In the genomic region with DNA sequence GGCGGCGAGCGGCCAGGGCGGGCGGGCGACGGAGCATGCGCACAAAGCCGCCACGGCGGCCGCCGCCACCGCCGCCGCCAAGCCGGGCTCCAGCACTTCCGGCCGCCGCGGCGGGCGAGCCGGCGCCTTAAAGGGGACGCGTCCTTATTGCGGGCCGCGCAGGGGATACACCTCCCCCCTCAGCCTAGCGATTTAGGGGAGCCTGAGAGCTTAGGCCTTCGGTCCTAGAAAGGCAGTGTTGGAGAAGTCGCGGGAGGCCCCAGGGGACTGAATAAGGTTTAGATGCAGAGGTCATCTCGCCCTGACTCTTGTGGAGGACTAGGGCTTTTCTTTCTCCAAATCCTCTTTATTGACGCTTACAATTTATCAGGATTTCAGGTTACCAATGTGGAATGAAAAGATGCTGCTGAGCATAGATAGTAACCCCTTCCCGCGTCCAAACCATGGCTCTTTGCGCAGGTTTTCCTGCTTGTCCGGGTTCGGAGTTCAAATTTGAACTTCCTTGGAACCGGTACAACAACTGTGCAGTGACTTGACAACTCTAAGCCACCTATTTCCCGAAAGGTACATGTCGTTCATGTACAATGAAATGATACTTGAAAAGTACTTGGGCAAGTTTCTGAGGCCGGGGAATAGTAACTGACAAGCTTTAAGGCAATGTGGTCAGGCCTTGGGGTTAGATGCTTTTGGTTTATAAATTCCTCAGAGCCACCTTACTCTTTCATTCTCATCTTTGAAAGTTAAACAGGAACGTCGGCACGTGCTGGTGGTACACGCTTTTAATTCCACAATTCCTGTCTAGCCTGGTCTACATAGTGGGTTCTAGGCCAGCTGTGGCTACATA, we compare ENCODE assay signal across 8 mouse cellular contexts. TPM values are rescaled to one million over a fixed set of nuclear protein-coding genes. Genes with fewer than 3 reads are reported as not detected.
DNase-seq lines count a peak whose midpoint lies in the region; TF ChIP-seq lines count a peak whose summit lies in the region.

Gene Gmeb1 (minus strand): TSS at position 89 of the 844 bp plus-strand sequence.

- H3K79me2 ChIP-seq in MEL (ENCODE audit: control insufficient read depth, insufficient read depth, low read length, poor library complexity): peaks cover 37% of the 10 kb centered on the region

- peaks cover 9 to 16% of the 10 kb centered on the region in 2 experiments; a peak in 3 of 4 replicates for H3K4me1 ChIP-seq in MEL (ENCODE audit: control insufficient read depth in 1 of 2, insufficient read depth in 2 of 2, low read length in 2 of 2)
- H3K4me1 ChIP-seq in hindbrain, embryonic 10.5 days (replicated peaks): peaks cover 26% of the 10 kb centered on the region

- H3K27ac ChIP-seq in MEL (ENCODE audit: control insufficient read depth, low read depth, low read length): peak within 1 kb of the TSS; percentile 87
- H3K27ac ChIP-seq in hindbrain, embryonic 10.5 days: peak within 1 kb of the TSS; percentile 99

- peak within 1 kb of the TSS; percentile 96 to 99 for H3K4me3 ChIP-seq in MEL (ENCODE audit: control insufficient read depth in 1 of 2, insufficient read depth in 1 of 2, low read depth in 2 of 2, low read length in 2 of 2)
- H3K4me3 ChIP-seq in hindbrain, embryonic 10.5 days: peak within 1 kb of the TSS; percentile 96

- no peaks in the 10 kb centered on the region for H3K9me3 ChIP-seq in MEL (replicated peaks; ENCODE audit: insufficient read depth, low read length)
- no peaks in the 10 kb centered on the region for H3K9me3 ChIP-seq in hindbrain, embryonic 10.5 days

- DNase-seq in MEL (ENCODE audit: low read depth, low spot score): peak; percentile 89
- peak; percentile 75 for DNase-seq in cerebellum, adult 8-10 months
- peak in 1 of 2 experiments; percentile 75 for DNase-seq in frontal cortex, adult 2 months (ENCODE audit: extremely low spot score in 1 of 2, low spot score in 1 of 2)
- peak; percentile 84 for DNase-seq in hindbrain, embryonic 10.5 days (ENCODE audit: low spot score)
- peak; percentile 63 to 80 for DNase-seq in layer of hippocampus, postnatal 10 days (ENCODE audit: low spot score in 2 of 2)
- DNase-seq in lung, postnatal 10 days: peak; percentile 82
- DNase-seq in ovary, postnatal 36 days (ENCODE audit: low spot score): peak; percentile 81
- DNase-seq in thymus, postnatal 25 days: peak; percentile 81

- TF ChIP-seq POLR2A in MEL (IDR thresholded peaks at IDR 0.05; ENCODE audit: control insufficient read depth in 1 of 2, insufficient read depth in 1 of 2, low read depth in 1 of 2, low read length in 2 of 2, poor library complexity in 1 of 2): peak in 1 of 2 experiments; percentile 53; a peak in 2 of 4 replicates

- TF ChIP-seq EP300 in MEL (IDR thresholded peaks at IDR 0.05; ENCODE audit: low read depth in 1 of 2, low read length in 2 of 2): 0 out of 4 replicates have a peak, but pooled peaks of 1 of the 2 experiments have one; percentile 8

- peak within 1 kb of the TSS; percentile 88 for H3K9ac ChIP-seq in MEL (ENCODE audit: control insufficient read depth, low read depth, low read length, poor library complexity, severe bottlenecking)

- H3K27me3 ChIP-seq in MEL (ENCODE audit: control insufficient read depth in 1 of 2, insufficient read depth in 2 of 2, low read length in 2 of 2): no peaks in the 10 kb centered on the region
- H3K27me3 ChIP-seq in hindbrain, embryonic 10.5 days (ENCODE audit: insufficient read depth, poor library complexity, severe bottlenecking): no peaks in the 10 kb centered on the region

- no peak for TF ChIP-seq CTCF in MEL (IDR thresholded peaks at IDR 0.05 in 2 of 3, conservative IDR thresholded peaks at IDR 0.05 in 1 of 3; ENCODE audit: control insufficient read depth in 1 of 3, insufficient read depth in 1 of 3, low read depth in 2 of 3, low read length in 3 of 3, poor library complexity in 1 of 3, severe bottlenecking in 1 of 3)

- peaks cover 0 to 19% of the 10 kb centered on the region in 2 experiments; a peak in 2 of 4 replicates for H3K36me3 ChIP-seq in MEL (ENCODE audit: control insufficient read depth in 1 of 2, insufficient read depth in 2 of 2, low read length in 2 of 2)
- peaks cover 5% of the 10 kb centered on the region; the same call in 1 of the 2 replicates for H3K36me3 ChIP-seq in hindbrain, embryonic 10.5 days

- no peak for TF ChIP-seq RAD21 in MEL (IDR thresholded peaks at IDR 0.05; ENCODE audit: low read depth, low read length)

- 19% methylated on average over 37 of the region's 49 CpGs for WGBS in hindbrain, embryonic 10.5 days

TF ChIP-seq in MEL, 35 proteins besides CTCF, POLR2A, EP300 and RAD21:
- no peak for TF ChIP-seq MEF2A (IDR thresholded peaks at IDR 0.05; ENCODE audit: extremely low read depth, insufficient replicate concordance, low read depth, low read length, poor library complexity, severe bottlenecking)
- no peak for TF ChIP-seq CHD1 (IDR thresholded peaks at IDR 0.05; ENCODE audit: low read depth, low read length)
- TF ChIP-seq POLR2AphosphoS2 (IDR thresholded peaks at IDR 0.05; ENCODE audit: low read length): no peak; the same call in 1 of the 2 replicates
- TF ChIP-seq RCOR1 (IDR thresholded peaks at IDR 0.05; ENCODE audit: low read depth, low read length): no peak
- TF ChIP-seq ZMIZ1 (IDR thresholded peaks at IDR 0.05; ENCODE audit: low read depth, low read length): no peak
- no peak for TF ChIP-seq SMC3 (IDR thresholded peaks at IDR 0.05; ENCODE audit: low read depth, low read length)
- 0 out of 2 replicates have a peak, but pooled peaks have one; percentile 10 for TF ChIP-seq TCF12 (IDR thresholded peaks at IDR 0.05; ENCODE audit: low read depth, low read length)
- no peak for TF ChIP-seq MYB (IDR thresholded peaks at IDR 0.05; ENCODE audit: low read depth, low read length)
- peak; percentile 36; the same call in 1 of the 2 replicates for TF ChIP-seq TBP (IDR thresholded peaks at IDR 0.05; ENCODE audit: low read depth, low read length)
- TF ChIP-seq CHD2 (IDR thresholded peaks at IDR 0.05; ENCODE audit: low read length): no peak
- TF ChIP-seq USF2 (IDR thresholded peaks at IDR 0.05; ENCODE audit: borderline replicate concordance in 1 of 2, insufficient read depth in 1 of 2, low read depth in 1 of 2, low read length in 2 of 2): no peak
- TF ChIP-seq E2F4 (IDR thresholded peaks at IDR 0.05; ENCODE audit: borderline replicate concordance, low read depth, low read length): no peak
- TF ChIP-seq ZKSCAN1 (IDR thresholded peaks at IDR 0.05; ENCODE audit: low read depth, low read length): no peak
- TF ChIP-seq NRF1 (IDR thresholded peaks at IDR 0.05; ENCODE audit: insufficient read depth, low read depth, low read length, poor library complexity, severe bottlenecking): peak; percentile 44; the same call in 1 of the 2 replicates
- 0 out of 2 replicates have a peak, but pooled peaks have one; percentile 14 for TF ChIP-seq USF1 (IDR thresholded peaks at IDR 0.05; ENCODE audit: low read depth, low read length)
- TF ChIP-seq MAZ (IDR thresholded peaks at IDR 0.05; ENCODE audit: low read depth, low read length): no peak
- no peak for TF ChIP-seq ZC3H11A (IDR thresholded peaks at IDR 0.05; ENCODE audit: low read depth, low read length)
- no peak for TF ChIP-seq GATA1 (IDR thresholded peaks at IDR 0.05; ENCODE audit: low read depth, low read length)
- peak; percentile 79 for TF ChIP-seq MXI1 (IDR thresholded peaks at IDR 0.05; ENCODE audit: low read depth, low read length)
- TF ChIP-seq SIN3A (IDR thresholded peaks at IDR 0.05; ENCODE audit: low read length): peak; percentile 56
- TF ChIP-seq JUND (IDR thresholded peaks at IDR 0.05; ENCODE audit: low read depth, low read length): no peak
- TF ChIP-seq TAL1 (IDR thresholded peaks at IDR 0.05; ENCODE audit: low read length): 0 out of 2 replicates have a peak, but pooled peaks have one; percentile 5
- TF ChIP-seq MAFK (IDR thresholded peaks at IDR 0.05; ENCODE audit: borderline replicate concordance, low read depth, low read length): no peak
- no peak for TF ChIP-seq UBTF (IDR thresholded peaks at IDR 0.05; ENCODE audit: borderline replicate concordance, insufficient read depth, low read depth, low read length)
- TF ChIP-seq ELF1 (IDR thresholded peaks at IDR 0.05; ENCODE audit: low read depth, low read length): peak; percentile 70
- peak; percentile 87; the same call in 1 of the 2 replicates for TF ChIP-seq BHLHE40 (IDR thresholded peaks at IDR 0.05; ENCODE audit: borderline replicate concordance, low read depth, low read length)
- TF ChIP-seq MYC (IDR thresholded peaks at IDR 0.05; ENCODE audit: low read depth, low read length): peak; percentile 86; the same call in 1 of the 2 replicates
- no peak for TF ChIP-seq KAT2A (conservative IDR thresholded peaks at IDR 0.05; ENCODE audit: low read depth, low read length)
- 0 out of 2 replicates have a peak, but pooled peaks have one; percentile 8 for TF ChIP-seq ETS1 (IDR thresholded peaks at IDR 0.05; ENCODE audit: low read depth, low read length)
- TF ChIP-seq MAX (IDR thresholded peaks at IDR 0.05; ENCODE audit: low read length): no peak
- peak; percentile 35; the same call in 1 of the 2 replicates for TF ChIP-seq NELFE (IDR thresholded peaks at IDR 0.05; ENCODE audit: low read depth, low read length)
- no peak for TF ChIP-seq ZNF384 (IDR thresholded peaks at IDR 0.05; ENCODE audit: low read depth, low read length)
- no peak for TF ChIP-seq GABPA (IDR thresholded peaks at IDR 0.05; ENCODE audit: low read depth, low read length)
- no peak for TF ChIP-seq POLR2AphosphoS5 (IDR thresholded peaks at IDR 0.05; ENCODE audit: borderline replicate concordance, low read depth, low read length)
- peak; percentile 65 for TF ChIP-seq HCFC1 (IDR thresholded peaks at IDR 0.05; ENCODE audit: low read depth, low read length)

RNA-seq across cellular contexts. Expression of gene Gmeb1, which starts in this region (rescaled TPM):
- total RNA-seq in MEL (2012; rRNA removed): 9.9 and 12.0 TPM in 2 replicates
- polyA plus RNA-seq in MEL (2012; ENCODE audit: insufficient read depth in 1 of 2, insufficient read length in 2 of 2, low read depth in 1 of 2, low replicate concordance in 2 of 2, missing spikeins in 1 of 2): 10 to 100 TPM in 1 of 2 experiments, not detected in 1; 29.6 TPM
- 20.7 and 21.6 TPM in 2 replicates for polyA plus RNA-seq in frontal cortex, adult 2 months (2012; rRNA removed)
- 42.5 and 45.3 TPM in 2 replicates for polyA plus RNA-seq in hindbrain, embryonic 10.5 days (2016; fragmentation: Nextera tagmentation; extraction: Ambion mirVana)
- 10 to 100 TPM; 27.4 to 28.2 TPM for total RNA-seq in layer of hippocampus, postnatal 10 days (2021)
